In genomic region chr15:102761745-102762378, GRCm38 (mm10) we compare ENCODE assay signal across 9 mouse cellular contexts. TPM values are rescaled to one million over a fixed set of nuclear protein-coding genes. Genes with fewer than 3 reads are reported as not detected.
A peak's percentile ranks its signal among the peaks of the same experiment; 100 is the strongest.
DNase-seq lines count a peak whose midpoint lies in the region; ATAC-seq lines count a peak whose summit lies in the region.
"Had no signal": no experiment of that assay in that cellular context is flagged by ENCODE, and none has a peak within 500 bp of the region (broad histone marks: within the 10 kb centered on the region; RNA-seq: fewer than 3 reads in every experiment).

No protein-coding gene starts in this region.

- H3K27me3 ChIP-seq in hindbrain, embryonic 10.5 days (ENCODE audit: insufficient read depth, poor library complexity, severe bottlenecking) = peaks cover 75% of the 10 kb centered on the region

- H3K27ac ChIP-seq in hindbrain, embryonic 10.5 days = no peak overlapping the region
- H3K27ac ChIP-seq: liver, embryonic 13.5 days had no signal

- WGBS in hindbrain, embryonic 10.5 days = 10% methylated on average over 7 of the region's 7 CpGs

- no peaks in the 10 kb centered on the region for H3K36me3 ChIP-seq in hindbrain, embryonic 10.5 days
- H3K36me3 ChIP-seq: liver, embryonic 13.5 days had no signal

- H3K4me1 ChIP-seq in hindbrain, embryonic 10.5 days (replicated peaks) = no peaks in the 10 kb centered on the region
- H3K4me1 ChIP-seq: liver, embryonic 13.5 days had no signal

- no peak overlapping the region for H3K4me3 ChIP-seq in hindbrain, embryonic 10.5 days
- H3K4me3 ChIP-seq: liver, embryonic 13.5 days had no signal

- H3K9me3 ChIP-seq in hindbrain, embryonic 10.5 days = no peaks in the 10 kb centered on the region
- H3K9me3 ChIP-seq: liver, embryonic 13.5 days had no signal

- ATAC-seq in megakaryocyte-erythroid progenitor cell, adult 5-6 weeks (replicated peaks; ENCODE audit: low FRiP score, low TSS enrichment, poor library complexity, severe bottlenecking) = peak; percentile 97

- intact Hi-C loops in heart, postnatal 10 days (cut with DNase I) = loop anchor here (1.0 to 5.0 kb wide), 5 partner anchors 45 to 415 kb away; no protein-coding TSS in a partner anchor

- peak; percentile 68 to 71 for DNase-seq in heart, postnatal 10 days
- no peak for DNase-seq in heart, adult 8-10 months (ENCODE audit: low spot score)
- DNase-seq in R1 (ENCODE audit: low read depth, low spot score) = peak; percentile 85
- peak; percentile 81 for DNase-seq in embryo, embryonic 10 days (ENCODE audit: low spot score)
- DNase-seq in hindbrain, embryonic 10.5 days (ENCODE audit: low spot score) = peak; percentile 67
- peak; percentile 61 to 65 for DNase-seq in layer of hippocampus, postnatal 14 days (ENCODE audit: low spot score in 2 of 2)
- peak; percentile 66 for DNase-seq in skeletal muscle tissue, adult 2 months (ENCODE audit: low read depth, low spot score)
- DNase-seq: liver, embryonic 13.5 days had no signal

RNA-seq across cellular contexts. Expression of gene Calcoco1, which starts 39.9 kb away (rescaled TPM):
- 100 to 1,000 TPM in 1 of 2 experiments, 10 to 100 TPM in 1; 90.9 to 100 TPM for total RNA-seq in heart, postnatal 10 days (2021)
- total RNA-seq in heart, adult 8-10 months (2022) = 100 to 1,000 TPM; 117 to 143 (median 127) TPM
- polyA plus RNA-seq in hindbrain, embryonic 10.5 days (2016; fragmentation: Nextera tagmentation; extraction: Ambion mirVana) = 32.1 and 38.5 TPM in 2 replicates
- total RNA-seq in layer of hippocampus, postnatal 14 days (2021) = 10 to 100 TPM; 66.9 to 69.6 TPM
- total RNA-seq in megakaryocyte-erythroid progenitor cell, adult 5-6 weeks (2014; fragmentation: Nextera tagmentation) = 11.3 and 14.1 TPM in 2 replicates
- 12.6 and 20.3 TPM in 2 replicates for total RNA-seq in megakaryocyte-erythroid progenitor cell, adult 5-6 weeks (2017)
